Mouse (Mus musculus) cortical plate, adult 2 months (tissue): Measurements from ENCODE around the gene Prickle2.

Source experiments
- CTCF ChIP-seq: fragments of 200-500 bp; IDR thresholded peaks from 2 replicates; pipeline ENCODE4 v1.5.1; 2011; ENCODE audit warnings: mild to moderate bottlenecking, control low read depth, low read length; ENCODE audit not compliant: insufficient read depth; ENCODE audit errors: extremely low read depth
- POLR2A ChIP-seq: fragments of 200-500 bp; IDR thresholded peaks from 2 replicates; pipeline ENCODE4 v1.6.1; 2011; ENCODE audit warnings: mild to moderate bottlenecking, low read length, control low read depth; ENCODE audit not compliant: insufficient read depth; ENCODE audit errors: extremely low read depth

- TF ChIP-seq CTCF (no peak), POLR2A (no peak)
Observed at GRCm38 (mm10) chr6:92464781-92465337, 241.1 kb downstream of the Prickle2 start.
